Mouse (Mus musculus): ENCODE data around the gene Pigu. TPM values are rescaled to one million over a fixed set of nuclear protein-coding genes. Genes with fewer than 3 reads are reported as not detected.

The Pigu gene
- polyA plus RNA-seq, 1 experiment from 2014 or later, result 67.1 TPM

- Histone ChIP-seq H3K79me2 (ENCODE audit: inconsistent target) (peaks cover 22% of the 10 kb centered on the region; the same call in 1 of the 2 replicates), H3K27ac (0 out of 2 replicates have a peak overlapping the region, but pooled peaks have one; percentile 7), H3K36me3 (ENCODE audit: inconsistent target) (peaks cover 7% of the 10 kb centered on the region; the same call in 1 of the 2 replicates), H3K4me3 (ENCODE audit: inconsistent target) (peak overlapping the region; percentile 40)
- WGBS (ENCODE audit: missing documents), result 15% methylated on average over 8 of the region's 11 CpGs
These were observed 23.8 kb upstream of the Pigu start for GRCm38 (mm10) chr2:155381060-155381437.

DNA sequence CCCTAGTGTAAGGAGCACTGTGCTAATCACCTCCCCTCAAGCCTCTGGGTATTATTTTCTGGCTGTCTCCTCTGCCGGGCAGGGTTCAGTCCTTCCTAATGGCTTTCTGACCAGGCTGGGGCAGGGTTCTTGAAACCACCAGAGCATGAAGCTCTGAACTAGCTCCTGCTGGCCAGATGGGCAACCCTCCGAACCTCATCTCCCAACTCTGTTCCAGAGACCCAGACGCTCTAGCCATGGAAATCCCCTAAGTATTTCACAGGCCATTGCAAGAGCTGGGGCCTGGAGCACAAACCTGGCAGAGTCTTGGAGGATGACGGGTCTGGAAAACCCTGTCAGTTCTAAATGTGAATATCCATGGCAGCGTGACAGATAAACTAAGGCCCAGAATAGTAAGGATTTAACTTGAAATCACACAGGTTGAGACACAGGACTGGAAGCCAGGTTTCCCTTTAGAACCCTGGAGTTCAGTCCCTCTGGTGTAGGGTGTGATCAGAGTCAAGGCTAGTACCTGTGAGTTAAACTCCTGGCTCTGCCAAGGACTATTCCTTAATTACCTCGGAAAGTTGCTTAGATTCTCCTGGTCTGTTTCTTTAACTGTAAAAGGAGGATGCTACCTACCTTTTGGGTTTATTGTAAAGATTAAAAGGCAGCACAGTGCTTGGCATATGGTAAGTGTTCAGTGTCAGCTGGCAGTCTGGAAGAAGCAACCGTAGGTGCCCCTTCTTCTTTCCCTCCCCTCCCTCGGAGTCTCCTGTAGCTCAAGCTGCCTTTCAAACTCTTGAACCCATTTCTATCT is 23.2 kb upstream of the Pigu start, which contains the start of gene Trp53inp2:
TSS of gene Trp53inp2 (plus strand) at position 799 of the 799 bp plus-strand sequence.
- H3K27ac ChIP-seq, result peak within 1 kb of the TSS; percentile 36
- 78% methylated on average over 8 of the region's 8 CpGs for WGBS (ENCODE audit: missing documents)

GRCm38 (mm10) chr2:155376191-155376590 is 19.0 kb upstream of the Pigu start:
- 82% methylated on average over 7 of the region's 10 CpGs for WGBS (ENCODE audit: missing documents)
- no peak overlapping the region for H3K4me3 ChIP-seq (ENCODE audit: inconsistent target)
- no peaks in the 10 kb centered on the region for H3K36me3 ChIP-seq (ENCODE audit: inconsistent target)
- no peak overlapping the region for H3K27ac ChIP-seq
- H3K79me2 ChIP-seq (ENCODE audit: inconsistent target), result no peaks in the 10 kb centered on the region

More for the DNA sequence above, 23.2 kb upstream of the Pigu start, which contains the start of gene Trp53inp2:
- Histone ChIP-seq H3K36me3 (ENCODE audit: inconsistent target) (peaks cover 1% of the 10 kb centered on the region; the same call in 1 of the 2 replicates), H3K79me2 (ENCODE audit: inconsistent target) (peaks cover 22% of the 10 kb centered on the region; the same call in 1 of the 2 replicates), H3K4me3 (ENCODE audit: inconsistent target) (peak within 1 kb of the TSS; percentile 55)

DNA sequence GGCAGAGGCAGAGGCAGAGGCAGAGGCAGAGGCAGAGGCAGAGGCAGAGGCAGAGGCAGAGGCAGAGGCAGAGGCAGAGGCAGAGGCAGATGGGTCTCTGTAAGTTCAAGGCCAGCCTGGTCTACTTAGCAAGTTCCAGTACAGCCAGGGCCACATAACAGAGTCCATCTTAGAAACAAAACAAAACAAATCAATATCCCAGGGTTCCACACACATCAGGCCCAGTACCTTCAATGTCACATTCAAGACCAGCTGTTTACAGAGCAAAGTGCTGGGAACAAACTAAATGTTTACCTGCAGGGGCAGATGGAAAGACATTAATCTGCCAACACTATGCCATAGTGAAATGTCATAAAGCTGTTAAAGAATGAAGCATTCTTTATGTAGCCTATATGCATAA is 17.3 kb upstream of the Pigu start:
- H3K4me3 ChIP-seq (ENCODE audit: inconsistent target), result no peak overlapping the region
- H3K27ac ChIP-seq, result no peak overlapping the region
- H3K79me2 ChIP-seq (ENCODE audit: inconsistent target), result no peaks in the 10 kb centered on the region
- no peaks in the 10 kb centered on the region for H3K36me3 ChIP-seq (ENCODE audit: inconsistent target)

- no peak overlapping the region for H3K4me3 ChIP-seq (ENCODE audit: inconsistent target)
- 56% methylated on average over 1 of the region's 1 CpGs for WGBS (ENCODE audit: missing documents)
- H3K36me3 ChIP-seq (ENCODE audit: inconsistent target), result no peaks in the 10 kb centered on the region
- no peak overlapping the region for H3K27ac ChIP-seq
- no peaks in the 10 kb centered on the region for H3K79me2 ChIP-seq (ENCODE audit: inconsistent target)
These were observed 16.7 kb upstream of the Pigu start for GRCm38 (mm10) chr2:155373886-155374285.

GRCm38 (mm10) chr2:155373302-155373701 is 16.1 kb upstream of the Pigu start:
- no peak overlapping the region for H3K4me3 ChIP-seq (ENCODE audit: inconsistent target)

GRCm38 (mm10) chr2:155372451-155372850 is 15.2 kb upstream of the Pigu start:
- Histone ChIP-seq H3K4me3 (ENCODE audit: inconsistent target) (no peak overlapping the region), H3K27ac (no peak overlapping the region), H3K36me3 (ENCODE audit: inconsistent target) (no peaks in the 10 kb centered on the region), H3K79me2 (ENCODE audit: inconsistent target) (no peaks in the 10 kb centered on the region)
- WGBS (ENCODE audit: missing documents), result 100% methylated on average over 4 of the region's 4 CpGs

More at GRCm38 (mm10) chr2:155373302-155373701, 16.1 kb upstream of the Pigu start:
- 10% methylated on average over 1 of the region's 1 CpGs for WGBS (ENCODE audit: missing documents)
- H3K36me3 ChIP-seq (ENCODE audit: inconsistent target), result no peaks in the 10 kb centered on the region
- no peaks in the 10 kb centered on the region for H3K79me2 ChIP-seq (ENCODE audit: inconsistent target)
- no peak overlapping the region for H3K27ac ChIP-seq

DNA sequence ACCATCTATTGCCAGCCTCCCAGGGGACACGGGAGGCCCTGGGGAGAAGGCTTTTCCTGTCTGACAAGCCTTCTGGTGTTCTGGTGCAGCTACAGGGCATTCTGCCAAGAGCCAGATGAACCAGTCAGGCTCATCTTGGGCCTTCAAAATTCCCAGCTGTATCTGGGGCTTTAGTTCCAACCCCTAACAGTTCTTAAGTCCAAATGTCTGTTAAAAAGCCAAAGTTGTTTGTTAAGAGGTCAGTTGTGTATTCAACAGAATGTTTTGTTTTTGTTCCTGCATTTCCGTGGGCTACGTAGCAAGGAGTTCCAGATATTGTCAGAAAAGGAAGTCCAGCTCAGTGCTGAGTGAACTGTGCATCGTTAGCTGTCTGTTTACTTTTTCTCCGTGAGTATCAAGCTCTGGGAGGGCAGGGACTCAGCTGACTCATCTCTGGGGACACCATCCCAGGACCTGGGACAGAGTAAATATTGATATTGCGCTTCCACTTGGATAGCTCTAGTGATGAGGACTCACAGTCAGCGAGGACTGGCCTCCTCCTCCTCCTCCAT is 12.2 kb upstream of the Pigu start:
- Histone ChIP-seq H3K4me3 (ENCODE audit: inconsistent target) (no peak overlapping the region), H3K27ac (0 out of 2 replicates have a peak overlapping the region, but pooled peaks have one; percentile 34), H3K79me2 (ENCODE audit: inconsistent target) (no peaks in the 10 kb centered on the region), H3K36me3 (ENCODE audit: inconsistent target) (no peaks in the 10 kb centered on the region)
- 35% methylated on average over 7 of the region's 7 CpGs for WGBS (ENCODE audit: missing documents)

- WGBS (ENCODE audit: missing documents), result 25% methylated on average over 7 of the region's 7 CpGs
- Histone ChIP-seq H3K27ac (peak overlapping the region; percentile 25), H3K36me3 (ENCODE audit: inconsistent target) (no peaks in the 10 kb centered on the region), H3K79me2 (ENCODE audit: inconsistent target) (no peaks in the 10 kb centered on the region), H3K4me3 (ENCODE audit: inconsistent target) (no peak overlapping the region)
These were observed 10.5 kb upstream of the Pigu start for GRCm38 (mm10) chr2:155367635-155368284.

- Histone ChIP-seq H3K4me3 (ENCODE audit: inconsistent target) (peak overlapping the region; percentile 99), H3K79me2 (ENCODE audit: inconsistent target) (peaks cover 43% of the 10 kb centered on the region), H3K27ac (no peak overlapping the region), H3K36me3 (ENCODE audit: inconsistent target) (no peaks in the 10 kb centered on the region)
- WGBS (ENCODE audit: missing documents), result 36% methylated on average over 14 of the region's 14 CpGs
These were observed 613 bp upstream of the Pigu start for GRCm38 (mm10) chr2:155357686-155358399.

DNA sequence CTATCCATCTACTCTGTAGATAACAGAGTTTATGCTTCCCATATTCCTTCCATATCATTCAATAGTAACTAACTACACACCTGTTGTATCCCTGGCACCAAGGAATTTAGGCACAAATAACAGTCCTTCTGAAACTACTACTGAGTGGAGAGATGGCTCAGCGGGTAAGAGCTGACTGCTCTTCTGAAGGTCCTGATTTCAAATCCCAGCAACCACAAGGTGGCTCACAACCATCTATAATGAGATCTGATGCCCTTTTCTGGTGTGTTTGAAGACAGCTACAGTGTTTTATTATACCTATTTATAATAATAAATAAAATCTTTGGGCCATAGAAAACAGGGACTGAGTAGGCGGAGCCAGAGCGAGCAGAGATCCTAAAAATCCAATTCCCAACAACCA is 2.8 kb downstream of the Pigu start:
- 100% methylated on average over 3 of the region's 3 CpGs for WGBS (ENCODE audit: missing documents)

DNA sequence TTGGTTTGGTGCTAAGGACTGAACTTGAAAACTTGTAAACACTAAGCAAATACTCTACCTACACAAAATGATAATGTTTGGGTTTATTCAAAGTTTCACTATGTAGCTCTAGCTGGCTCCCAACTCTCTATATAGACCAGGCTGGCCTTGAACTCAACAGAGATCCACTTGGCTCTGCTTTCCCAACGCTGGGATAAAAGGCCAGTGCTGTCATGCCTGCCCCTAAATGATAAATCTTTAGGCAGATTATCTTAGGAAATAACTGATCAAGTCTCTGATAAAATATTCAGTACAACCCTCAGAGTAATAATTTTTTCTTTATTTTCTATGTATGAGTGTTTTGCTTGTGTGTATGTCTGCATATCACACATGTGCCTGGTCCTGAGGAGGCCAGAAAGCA is 10.6 kb downstream of the Pigu start:
- WGBS (ENCODE audit: missing documents), result 90% methylated on average over 1 of the region's 1 CpGs
- H3K36me3 ChIP-seq (ENCODE audit: inconsistent target), result no peaks in the 10 kb centered on the region

More for the DNA sequence above, 2.8 kb downstream of the Pigu start:
- Histone ChIP-seq H3K79me2 (ENCODE audit: inconsistent target) (peaks cover 75% of the 10 kb centered on the region), H3K36me3 (ENCODE audit: inconsistent target) (no peaks in the 10 kb centered on the region), H3K4me3 (ENCODE audit: inconsistent target) (no peak overlapping the region), H3K27ac (no peak overlapping the region)

GRCm38 (mm10) chr2:155340166-155340565 is 17.1 kb downstream of the Pigu start:
- Histone ChIP-seq H3K4me3 (ENCODE audit: inconsistent target) (no peak overlapping the region), H3K36me3 (ENCODE audit: inconsistent target) (no peaks in the 10 kb centered on the region), H3K27ac (no peak overlapping the region), H3K79me2 (ENCODE audit: inconsistent target) (no peaks in the 10 kb centered on the region)

More for the DNA sequence above, 10.6 kb downstream of the Pigu start:
- H3K27ac ChIP-seq, result no peak overlapping the region
- peaks cover 23% of the 10 kb centered on the region; the same call in 1 of the 2 replicates for H3K79me2 ChIP-seq (ENCODE audit: inconsistent target)
- H3K4me3 ChIP-seq (ENCODE audit: inconsistent target), result no peak overlapping the region

- H3K79me2 ChIP-seq (ENCODE audit: inconsistent target), result no peaks in the 10 kb centered on the region
- H3K27ac ChIP-seq, result no peak overlapping the region
- no peak overlapping the region for H3K4me3 ChIP-seq (ENCODE audit: inconsistent target)
- 92% methylated on average over 3 of the region's 3 CpGs for WGBS (ENCODE audit: missing documents)
- no peaks in the 10 kb centered on the region for H3K36me3 ChIP-seq (ENCODE audit: inconsistent target)
These were observed 21.0 kb downstream of the Pigu start for GRCm38 (mm10) chr2:155336254-155336653.

Data from macrophage (primary cell).